Mouse (Mus musculus): ENCODE results near the gene Scgb2b20.
"Not testable (repeated sequence)": the region's sequence is repeated elsewhere in the genome, so short reads cannot be mapped to it uniquely, and the experiment has no call there.

Gene Scgb2b20

DNA sequence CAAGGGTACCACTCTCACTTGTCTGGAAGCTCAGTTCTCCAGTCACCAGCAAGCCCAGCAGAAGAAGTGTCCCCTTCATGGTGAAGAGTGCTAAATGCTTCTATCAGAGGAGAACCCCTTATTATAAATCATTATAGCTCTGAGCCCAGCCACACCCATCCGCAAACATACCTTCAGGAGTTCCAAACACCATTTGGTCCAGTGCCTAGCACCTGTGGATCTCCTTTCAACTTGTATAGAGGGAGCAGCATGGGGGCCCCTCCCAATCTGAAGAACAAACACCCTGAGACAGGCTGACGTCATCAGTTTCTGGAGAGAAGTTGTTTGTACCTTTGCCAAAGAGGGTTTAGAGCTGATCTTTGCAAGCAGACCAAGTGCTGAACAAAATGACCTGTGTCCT lies at the start of gene Scgb2b20:
Gene Scgb2b20, minus strand, starts transcription at position 101 of the 400 bp plus-strand sequence.
- DNase-seq (ENCODE audit: low read depth, low spot score), result not testable (repeated sequence)

DNA sequence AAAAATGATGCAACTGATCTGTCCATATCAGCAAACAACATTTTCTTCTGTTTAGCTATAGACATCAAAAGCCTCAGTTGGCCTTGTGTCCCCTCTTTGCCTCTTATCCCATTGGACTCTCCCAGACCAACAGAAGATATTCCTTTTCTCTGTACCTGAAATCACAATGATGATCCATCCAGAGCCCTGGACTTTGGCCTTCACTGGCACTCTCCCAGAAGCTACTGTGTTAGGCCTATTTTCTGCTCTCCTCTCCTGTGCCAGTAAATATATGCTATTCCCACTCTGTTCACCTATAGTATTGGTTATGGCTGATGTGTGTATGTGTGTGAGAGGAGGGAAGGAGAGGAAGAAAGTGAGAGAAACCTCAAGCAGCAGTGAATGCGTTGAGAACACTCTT lies 43.6 kb upstream of the Scgb2b20 start:
- not testable (repeated sequence) for DNase-seq (ENCODE audit: low read depth, low spot score)

DNA sequence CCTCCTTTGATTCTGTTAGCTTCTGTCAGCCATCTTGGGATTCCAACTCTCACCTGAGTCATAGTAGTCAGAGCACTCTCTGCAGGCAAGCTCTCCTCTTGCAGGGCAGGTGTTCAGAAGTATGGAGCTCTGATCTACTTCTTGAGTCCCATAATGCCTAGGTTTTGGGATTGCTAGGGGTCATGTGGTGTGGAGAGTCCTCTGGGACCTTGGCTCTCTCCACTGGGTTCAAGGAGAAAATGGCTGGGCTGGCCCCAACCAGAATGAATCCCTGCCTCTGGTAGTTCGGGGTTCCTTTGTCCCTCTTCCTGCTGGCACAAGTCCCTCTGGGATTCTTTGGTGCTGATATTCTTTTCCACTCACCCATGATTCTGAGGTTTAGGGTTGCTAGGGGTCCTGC lies 35.5 kb upstream of the Scgb2b20 start:
- DNase-seq (ENCODE audit: low read depth, low spot score), result no peak

DNA sequence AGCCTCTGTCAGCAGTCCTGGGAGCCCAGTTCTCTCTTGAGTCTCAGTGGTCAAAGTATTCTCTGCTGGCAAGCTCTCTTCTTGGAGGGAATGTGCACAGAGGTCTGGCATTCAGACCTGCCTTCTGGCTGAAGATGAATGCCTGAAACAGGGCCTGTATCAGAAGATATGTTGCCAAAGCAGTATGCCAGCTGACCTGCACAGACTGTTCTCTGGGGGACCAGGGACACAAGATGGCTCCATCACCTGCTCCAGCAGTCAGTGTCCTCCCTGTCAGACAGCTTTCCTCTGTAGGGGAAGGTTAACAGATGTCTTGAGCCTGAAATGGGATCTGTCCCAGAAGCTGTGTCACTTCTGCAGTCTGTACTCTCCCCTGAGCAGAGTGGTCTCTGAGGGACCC lies 33.6 kb upstream of the Scgb2b20 start:
- DNase-seq (ENCODE audit: low read depth, low spot score), result not testable (repeated sequence)

DNA sequence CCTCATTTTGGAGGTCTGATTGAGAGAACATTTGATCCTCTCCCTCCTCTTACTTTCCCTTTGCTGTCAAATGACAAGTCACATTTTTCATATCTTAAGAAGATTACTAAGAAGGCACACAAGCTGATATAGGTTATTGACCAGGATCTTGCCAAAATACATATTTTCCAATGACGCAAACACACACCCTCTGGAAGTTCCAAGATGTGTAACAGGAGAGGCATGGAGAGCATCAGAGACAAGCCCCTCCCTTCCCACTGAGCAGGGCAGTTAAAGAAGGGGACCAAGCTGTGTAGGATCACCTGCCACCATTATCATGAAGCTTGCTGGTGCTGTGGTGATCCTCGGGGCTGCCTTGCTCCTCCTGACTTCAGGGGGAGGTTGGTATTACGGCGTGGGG lies 6.8 kb upstream of the Scgb2b20 start, which contains the start of gene Scgb1b20:
Gene Scgb1b20, plus strand, starts transcription at position 301 of the 400 bp plus-strand sequence.
- DNase-seq (ENCODE audit: low read depth, low spot score), result not testable (repeated sequence)

Measured in brain, embryonic 18.5 days (tissue).